Mouse (Mus musculus) neural tube, embryonic 15.5 days (tissue): ENCODE measurements around the gene Pigm. TPM values are rescaled to one million over a fixed set of nuclear protein-coding genes. Genes with fewer than 3 reads are reported as not detected.
A peak's percentile ranks its signal among the peaks of the same experiment; 100 is the strongest.

Experiments
- ATAC-seq: fragments of 200-750 bp; cut with Nextera tagmentation; 2 replicates; pipeline ENCODE4 v1.8.0; 2017; ENCODE audit warnings: mild to moderate bottlenecking, moderate TSS enrichment, moderate library complexity; ENCODE audit not compliant: low FRiP score
- H3K27ac ChIP-seq: fragments of 300-500 bp; sonication (generic); replicated peaks from 2 replicates; pipeline ENCODE4 v1.5.1; 2015; ENCODE audit warnings: mild to moderate bottlenecking, inconsistent platforms
- H3K27me3 ChIP-seq: fragments of 300-500 bp; sonication (generic); replicated peaks from 2 replicates; pipeline ENCODE4 v1.6.1; 2015; ENCODE audit warnings: inconsistent platforms
- H3K36me3 ChIP-seq: fragments of 300-500 bp; sonication (generic); 2 replicates; pipeline ENCODE4 v1.6.1; 2015; ENCODE audit warnings: inconsistent platforms
- H3K4me1 ChIP-seq: fragments of 300-500 bp; sonication (generic); 2 replicates; pipeline ENCODE4 v1.6.1; 2015; ENCODE audit warnings: inconsistent platforms
- H3K4me2 ChIP-seq: fragments of 300-500 bp; sonication (generic); 2 replicates; pipeline ENCODE4 v1.6.1; 2015; ENCODE audit warnings: inconsistent platforms, mild to moderate bottlenecking, moderate library complexity
- H3K4me3 ChIP-seq: fragments of 300-500 bp; sonication (generic); replicated peaks from 2 replicates; pipeline ENCODE4 v1.5.1; 2015; ENCODE audit warnings: mild to moderate bottlenecking, inconsistent platforms
- H3K9ac ChIP-seq: fragments of 300-500 bp; sonication (generic); replicated peaks from 2 replicates; pipeline ENCODE4 v1.6.1; 2015; ENCODE audit warnings: mild to moderate bottlenecking, inconsistent platforms
- H3K9me3 ChIP-seq: fragments of 300-500 bp; sonication (generic); replicated peaks from 2 replicates; pipeline ENCODE4 v1.6.1; 2016; ENCODE audit warnings: inconsistent platforms
- WGBS: fragments of 180-500 bp; shearing (Covaris S2); methylation state at CpG from one replicate; pipeline ENCODE4 v1.1.7; 2015; ENCODE audit warnings: mixed read lengths; 5-methylcytosine and 5-hydroxymethylcytosine counted together
- polyA plus RNA-seq: library from polyadenylated mRNA; unstranded; fragments of >200 nt; fragmentation: Nextera tagmentation; extraction: Ambion mirVana; gene quantifications from 2 replicates; pipeline ENCODE4 v1.2.1, GENCODE M21; 2015

The Pigm gene
- polyA plus RNA-seq, 1 experiment from 2014 or later: 3.7 TPM

GRCm38 (mm10) chr1:172391807-172392581 lies 15.6 kb downstream of the Pigm start:
- H3K9me3 ChIP-seq: no peaks in the 10 kb centered on the region
- H3K9ac ChIP-seq: no peak overlapping the region; the same call in 1 of the 2 replicates
- 13% methylated on average over 20 of the region's 20 CpGs for WGBS
- peaks cover 9% of the 10 kb centered on the region for H3K4me1 ChIP-seq
- ATAC-seq: peak; percentile 37; the same call in 1 of the 2 replicates
- H3K4me3 ChIP-seq: 0 out of 2 replicates have a peak overlapping the region, but pooled peaks have one; percentile 10
- H3K4me2 ChIP-seq: peak overlapping the region; percentile 48
- H3K36me3 ChIP-seq: no peaks in the 10 kb centered on the region
- no peaks in the 10 kb centered on the region for H3K27me3 ChIP-seq
- no peak overlapping the region for H3K27ac ChIP-seq

GRCm38 (mm10) chr1:172392643-172393170 lies 16.4 kb downstream of the Pigm start:
- Histone ChIP-seq H3K27me3 (no peaks in the 10 kb centered on the region), H3K9ac (no peak overlapping the region)
- WGBS: 79% methylated on average over 2 of the region's 2 CpGs

GRCm38 (mm10) chr1:172393739-172394138 lies 17.4 kb downstream of the Pigm start:
- ATAC-seq: no peak
- WGBS: 66% methylated on average over 8 of the region's 8 CpGs
- H3K4me3 ChIP-seq: no peak overlapping the region

More at GRCm38 (mm10) chr1:172392643-172393170, 16.4 kb downstream of the Pigm start:
- H3K36me3 ChIP-seq: no peaks in the 10 kb centered on the region
- H3K27ac ChIP-seq: no peak overlapping the region
- peaks cover 9% of the 10 kb centered on the region for H3K4me1 ChIP-seq
- no peaks in the 10 kb centered on the region for H3K9me3 ChIP-seq
- no peak overlapping the region for H3K4me2 ChIP-seq
- ATAC-seq: no peak
- H3K4me3 ChIP-seq: no peak overlapping the region

GRCm38 (mm10) chr1:172396996-172397752 lies 20.8 kb downstream of the Pigm start:
- Histone ChIP-seq H3K4me2 (no peak overlapping the region), H3K9me3 (no peaks in the 10 kb centered on the region), H3K27ac (no peak overlapping the region), H3K36me3 (no peaks in the 10 kb centered on the region), H3K4me3 (no peak overlapping the region), H3K4me1 (peaks cover 3% of the 10 kb centered on the region), H3K9ac (no peak overlapping the region), H3K27me3 (no peaks in the 10 kb centered on the region)
- ATAC-seq: no peak
- WGBS: 66% methylated on average over 9 of the region's 9 CpGs

More at GRCm38 (mm10) chr1:172393739-172394138, 17.4 kb downstream of the Pigm start:
- H3K4me2 ChIP-seq: no peak overlapping the region
- no peaks in the 10 kb centered on the region for H3K9me3 ChIP-seq
- no peak overlapping the region for H3K9ac ChIP-seq
- H3K36me3 ChIP-seq: no peaks in the 10 kb centered on the region
- H3K27me3 ChIP-seq: no peaks in the 10 kb centered on the region
- no peak overlapping the region for H3K27ac ChIP-seq
- peaks cover 9% of the 10 kb centered on the region for H3K4me1 ChIP-seq

GRCm38 (mm10) chr1:172406077-172406706 lies 29.8 kb downstream of the Pigm start:
- peak; percentile 71 for ATAC-seq
- Histone ChIP-seq H3K4me2 (0 out of 2 replicates have a peak overlapping the region, but pooled peaks have one; percentile 7), H3K36me3 (no peaks in the 10 kb centered on the region), H3K4me1 (peaks cover 7% of the 10 kb centered on the region; the same call in 1 of the 2 replicates), H3K9ac (no peak overlapping the region), H3K4me3 (no peak overlapping the region), H3K27ac (peak overlapping the region; percentile 23; the same call in 1 of the 2 replicates), H3K27me3 (no peaks in the 10 kb centered on the region), H3K9me3 (no peaks in the 10 kb centered on the region)
- 8% methylated on average over 16 of the region's 16 CpGs for WGBS

- no peaks in the 10 kb centered on the region for H3K9me3 ChIP-seq
- H3K4me2 ChIP-seq: peak overlapping the region; percentile 25; the same call in 1 of the 2 replicates
- no peak for ATAC-seq
- no peaks in the 10 kb centered on the region for H3K36me3 ChIP-seq
- peaks cover 7% of the 10 kb centered on the region; the same call in 1 of the 2 replicates for H3K4me1 ChIP-seq
- H3K27ac ChIP-seq: no peak overlapping the region
- H3K27me3 ChIP-seq: no peaks in the 10 kb centered on the region
- no peak overlapping the region for H3K4me3 ChIP-seq
- no peak overlapping the region for H3K9ac ChIP-seq
- 11% methylated on average over 6 of the region's 6 CpGs for WGBS
Observed at GRCm38 (mm10) chr1:172408996-172409395, 32.6 kb downstream of the Pigm start.

- no peaks in the 10 kb centered on the region for H3K36me3 ChIP-seq
- H3K4me3 ChIP-seq: no peak overlapping the region
- no peaks in the 10 kb centered on the region for H3K27me3 ChIP-seq
- no peak for ATAC-seq
- H3K27ac ChIP-seq: no peak overlapping the region
- H3K9ac ChIP-seq: no peak overlapping the region
- H3K9me3 ChIP-seq: no peaks in the 10 kb centered on the region
- WGBS: 12% methylated on average over 5 of the region's 5 CpGs
- H3K4me2 ChIP-seq: peak overlapping the region; percentile 25
- H3K4me1 ChIP-seq: peaks cover 7% of the 10 kb centered on the region; the same call in 1 of the 2 replicates
Observed at GRCm38 (mm10) chr1:172409431-172409830, 33.1 kb downstream of the Pigm start.

GRCm38 (mm10) chr1:172410806-172411205 lies 34.5 kb downstream of the Pigm start:
- H3K27me3 ChIP-seq: no peaks in the 10 kb centered on the region
- no peak overlapping the region for H3K27ac ChIP-seq
- H3K4me3 ChIP-seq: no peak overlapping the region
- H3K4me1 ChIP-seq: peaks cover 7% of the 10 kb centered on the region; the same call in 1 of the 2 replicates
- no peak overlapping the region for H3K4me2 ChIP-seq
- no peak for ATAC-seq
- WGBS: 8% methylated on average over 4 of the region's 4 CpGs
- no peak overlapping the region for H3K9ac ChIP-seq
- H3K9me3 ChIP-seq: no peaks in the 10 kb centered on the region
- no peaks in the 10 kb centered on the region for H3K36me3 ChIP-seq

GRCm38 (mm10) chr1:172412204-172412603 lies 35.9 kb downstream of the Pigm start:
- no peaks in the 10 kb centered on the region for H3K36me3 ChIP-seq
- H3K9me3 ChIP-seq: no peaks in the 10 kb centered on the region
- no peak overlapping the region for H3K4me2 ChIP-seq
- no peaks in the 10 kb centered on the region for H3K27me3 ChIP-seq
- peak; percentile 85 for ATAC-seq
- no peaks in the 10 kb centered on the region for H3K4me1 ChIP-seq
- 0% methylated on average over 5 of the region's 5 CpGs for WGBS
- H3K27ac ChIP-seq: no peak overlapping the region
- no peak overlapping the region for H3K4me3 ChIP-seq
- H3K9ac ChIP-seq: no peak overlapping the region

- Histone ChIP-seq H3K9ac (no peak overlapping the region), H3K36me3 (no peaks in the 10 kb centered on the region), H3K27ac (no peak overlapping the region), H3K4me3 (no peak overlapping the region), H3K4me1 (no peaks in the 10 kb centered on the region), H3K4me2 (no peak overlapping the region), H3K9me3 (no peaks in the 10 kb centered on the region), H3K27me3 (no peaks in the 10 kb centered on the region)
- 89% methylated on average over 4 of the region's 4 CpGs for WGBS
- ATAC-seq: no peak
Observed at GRCm38 (mm10) chr1:172413491-172414230, 37.3 kb downstream of the Pigm start.

GRCm38 (mm10) chr1:172414231-172414585 lies 37.9 kb downstream of the Pigm start:
- Histone ChIP-seq H3K9me3 (no peaks in the 10 kb centered on the region), H3K4me1 (no peaks in the 10 kb centered on the region), H3K36me3 (no peaks in the 10 kb centered on the region), H3K27ac (no peak overlapping the region), H3K4me3 (no peak overlapping the region), H3K4me2 (no peak overlapping the region), H3K9ac (no peak overlapping the region), H3K27me3 (no peaks in the 10 kb centered on the region)
- no peak for ATAC-seq
- 89% methylated on average over 6 of the region's 6 CpGs for WGBS
